Comparison of ENCODE assay signal across 16 mouse cellular contexts in the genomic region with DNA sequence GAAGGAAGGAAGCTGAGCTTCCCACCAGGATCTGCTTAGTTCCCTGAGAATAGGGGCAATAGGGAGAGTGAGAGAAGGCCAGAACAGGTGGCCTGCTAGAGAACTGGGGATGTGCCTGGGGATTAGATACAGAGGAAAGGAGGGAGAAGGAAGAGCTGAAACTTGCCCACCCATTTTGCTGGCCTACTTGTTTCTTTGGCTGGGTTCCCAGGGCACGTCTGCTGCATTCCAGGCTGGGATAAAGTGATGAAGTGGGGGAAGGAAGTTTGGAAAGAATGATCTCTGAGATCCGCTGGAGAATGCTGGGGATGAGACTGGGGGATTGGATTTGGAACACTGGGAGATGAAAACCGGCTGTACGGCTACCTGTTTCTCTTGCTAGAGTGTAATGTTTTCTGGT.
DNase-seq lines count a peak whose midpoint lies in the region; TF ChIP-seq lines count a peak whose summit lies in the region.
"Had no signal": no experiment of that assay in that cellular context is flagged by ENCODE, and none has a peak within 500 bp of the region (broad histone marks: within the 10 kb centered on the region; RNA-seq: fewer than 3 reads in every experiment).

No protein-coding gene starts in this region.

- no peak for TF ChIP-seq CTCF in lung, adult 2 months (IDR thresholded peaks at IDR 0.05; ENCODE audit: insufficient read depth, low read length)

- 62% methylated on average over 4 of the region's 4 CpGs for WGBS in lung, adult 2 months
- WGBS in midbrain, embryonic 10.5 days: 71% methylated on average over 4 of the region's 4 CpGs

- no peak for TF ChIP-seq POLR2A in lung, adult 2 months (IDR thresholded peaks at IDR 0.05; ENCODE audit: borderline replicate concordance, extremely low read depth, low read depth, low read length)

- H3K27me3 ChIP-seq in midbrain, embryonic 10.5 days (ENCODE audit: low read depth, poor library complexity, severe bottlenecking): no peaks in the 10 kb centered on the region
- H3K27me3 ChIP-seq: forebrain, embryonic 12.5 days; hindbrain, embryonic 13.5 days; liver, embryonic 13.5 days; midbrain, embryonic 12.5 days had no signal

- H3K9me3 ChIP-seq in midbrain, embryonic 10.5 days (replicated peaks): no peaks in the 10 kb centered on the region
- H3K9me3 ChIP-seq: hindbrain, embryonic 13.5 days; liver, embryonic 13.5 days; midbrain, embryonic 12.5 days had no signal

- intact Hi-C loops in heart, postnatal 25 days (cut with DNase I): no loop called here

- H3K4me1 ChIP-seq in lung, adult 2 months (ENCODE audit: control insufficient read depth, insufficient read depth, low read length): no peaks in the 10 kb centered on the region; the same call in 1 of the 2 replicates
- no peaks in the 10 kb centered on the region for H3K4me1 ChIP-seq in midbrain, embryonic 10.5 days
- H3K4me1 ChIP-seq: forebrain, embryonic 12.5 days; hindbrain, embryonic 13.5 days; liver, embryonic 13.5 days; midbrain, embryonic 12.5 days had no signal

- DNase-seq in heart, adult 11 months: peak; percentile 87
- no peak for DNase-seq in heart, postnatal 25 days (ENCODE audit: low spot score)
- peak; percentile 39 for DNase-seq in kidney, postnatal 10 days
- no peak for DNase-seq in kidney, adult 11 months
- peak; percentile 53 for DNase-seq in lung, postnatal 10 days
- no peak for DNase-seq in lung, adult 2 months
- peak; percentile 11 to 34 for DNase-seq in lung, postnatal 4 days
- DNase-seq in midbrain, embryonic 10.5 days (ENCODE audit: low spot score): no peak
- DNase-seq: adrenal gland, adult 2 months; B cell, adult 2 months; cerebellum, adult 2 months; liver, embryonic 13.5 days had no signal

- no peak overlapping the region for H3K4me3 ChIP-seq in lung, adult 2 months (replicated peaks; ENCODE audit: extremely low read depth, low read depth, low read length)
- H3K4me3 ChIP-seq in midbrain, embryonic 10.5 days: no peak overlapping the region
- H3K4me3 ChIP-seq: forebrain, embryonic 12.5 days; hindbrain, embryonic 13.5 days; left cerebral cortex, adult 2 months; liver, embryonic 13.5 days; midbrain, embryonic 12.5 days had no signal

- no peaks in the 10 kb centered on the region for H3K36me3 ChIP-seq in midbrain, embryonic 10.5 days
- H3K36me3 ChIP-seq: forebrain, embryonic 12.5 days; hindbrain, embryonic 13.5 days; liver, embryonic 13.5 days; midbrain, embryonic 12.5 days had no signal

- H3K27ac ChIP-seq in midbrain, embryonic 10.5 days (replicated peaks): no peak overlapping the region
- H3K27ac ChIP-seq: forebrain, embryonic 12.5 days; hindbrain, embryonic 13.5 days; left cerebral cortex, adult 2 months; liver, embryonic 13.5 days; midbrain, embryonic 12.5 days had no signal

Comparison
In these comparisons a context has a peak if more than half of its experiments do, and no peak if none do; other contexts are left out.
1. DNase-seq: peak in heart, adult 11 months (single experiment), kidney, postnatal 10 days (single experiment), lung, postnatal 10 days (single experiment) and lung, postnatal 4 days (2 of 2); none in heart, postnatal 25 days (single experiment), kidney, adult 11 months (single experiment), lung, adult 2 months (single experiment) and midbrain, embryonic 10.5 days (single experiment).